Mouse (Mus musculus): ENCODE measurements around the gene Ercc8. TPM values are rescaled to one million over a fixed set of nuclear protein-coding genes. Genes with fewer than 3 reads are reported as not detected.

The Ercc8 gene
- total RNA-seq, 2 experiments from 2014 or later = 0.77 to 2.3 TPM

- ATAC-seq (replicated peaks; ENCODE audit: low FRiP score, poor library complexity, severe bottlenecking) = no peak
Measured at GRCm38 (mm10) chr13:108152650-108153372, 5.7 kb upstream of the Ercc8 start.

GRCm38 (mm10) chr13:108157156-108157555 is 1.4 kb upstream of the Ercc8 start:
- no peak for ATAC-seq (replicated peaks; ENCODE audit: low FRiP score, poor library complexity, severe bottlenecking)

GRCm38 (mm10) chr13:108157732-108158464 is 633 bp upstream of the Ercc8 start:
- peak; percentile 71 for ATAC-seq (replicated peaks; ENCODE audit: low FRiP score, poor library complexity, severe bottlenecking)

GRCm38 (mm10) chr13:108159241-108159575 is 677 bp downstream of the Ercc8 start:
- ATAC-seq (replicated peaks; ENCODE audit: low FRiP score, poor library complexity, severe bottlenecking) = no peak

DNA sequence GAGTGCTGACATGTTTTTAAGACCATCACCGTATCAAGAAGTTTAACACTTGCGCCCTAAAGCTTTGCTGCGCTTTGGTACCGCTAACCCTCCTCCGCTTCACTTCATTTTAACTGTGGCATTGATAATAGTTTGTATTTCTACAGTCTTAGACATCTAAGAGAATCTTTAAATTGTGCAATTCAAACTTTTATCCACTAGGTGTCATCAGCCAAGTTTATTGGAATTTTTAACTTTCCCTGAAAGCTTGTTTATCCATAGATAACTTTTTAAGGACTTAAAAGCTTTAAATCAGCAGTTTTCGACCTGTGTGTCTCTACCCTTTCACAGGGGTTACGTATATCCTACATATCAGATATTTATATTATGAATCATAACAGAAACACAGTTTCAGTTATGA is 1.4 kb downstream of the Ercc8 start:
- no peak for ATAC-seq (replicated peaks; ENCODE audit: low FRiP score, poor library complexity, severe bottlenecking)

GRCm38 (mm10) chr13:108163912-108164311 is 5.4 kb downstream of the Ercc8 start:
- no peak for ATAC-seq (replicated peaks; ENCODE audit: low FRiP score, poor library complexity, severe bottlenecking)

- ATAC-seq (replicated peaks; ENCODE audit: low FRiP score, poor library complexity, severe bottlenecking) = no peak
Measured at GRCm38 (mm10) chr13:108164621-108165020, 6.1 kb downstream of the Ercc8 start.

GRCm38 (mm10) chr13:108170002-108170401 is 11.5 kb downstream of the Ercc8 start:
- no peak for ATAC-seq (replicated peaks; ENCODE audit: low FRiP score, poor library complexity, severe bottlenecking)

DNA sequence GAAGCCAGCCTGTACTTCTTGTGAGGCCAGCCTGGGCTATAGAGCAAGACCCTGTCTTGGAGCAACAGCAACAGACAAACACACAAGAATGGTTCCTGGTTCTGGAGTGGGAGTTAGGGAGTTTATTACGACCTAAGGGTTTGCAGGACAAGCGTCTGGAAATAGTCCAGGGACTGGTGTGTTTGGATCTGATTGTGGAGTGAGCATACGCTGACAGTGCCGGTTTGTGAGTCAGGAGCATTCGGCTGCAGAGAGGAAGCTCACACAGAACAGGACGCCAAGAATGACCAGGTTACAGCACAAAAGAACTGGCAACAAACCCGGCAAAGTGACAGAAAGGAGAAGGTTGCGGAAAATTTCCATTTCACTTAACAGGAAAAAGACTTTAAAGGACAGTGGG is 12.0 kb downstream of the Ercc8 start:
- no peak for ATAC-seq (replicated peaks; ENCODE audit: low FRiP score, poor library complexity, severe bottlenecking)

DNA sequence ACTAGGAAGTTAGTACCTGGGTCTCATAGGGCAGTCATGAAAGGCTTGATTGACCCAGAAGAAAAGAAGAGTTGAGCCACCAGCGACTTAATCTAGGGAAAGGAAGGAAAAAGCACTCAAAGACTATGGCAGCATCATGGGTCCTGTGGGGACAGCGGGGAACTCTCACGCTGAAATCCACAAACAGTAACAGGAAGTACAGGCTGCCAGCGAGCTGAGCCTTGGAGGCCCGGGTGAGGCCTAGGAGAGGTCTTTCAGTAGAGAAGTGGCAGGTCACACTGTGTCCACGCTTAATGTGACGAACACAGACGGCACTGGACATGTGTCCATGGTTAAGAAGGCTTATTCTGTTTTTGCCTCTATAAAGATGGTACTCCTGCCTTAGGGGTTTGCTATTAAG is 21.1 kb downstream of the Ercc8 start:
- no peak for ATAC-seq (replicated peaks; ENCODE audit: low FRiP score, poor library complexity, severe bottlenecking)

DNA sequence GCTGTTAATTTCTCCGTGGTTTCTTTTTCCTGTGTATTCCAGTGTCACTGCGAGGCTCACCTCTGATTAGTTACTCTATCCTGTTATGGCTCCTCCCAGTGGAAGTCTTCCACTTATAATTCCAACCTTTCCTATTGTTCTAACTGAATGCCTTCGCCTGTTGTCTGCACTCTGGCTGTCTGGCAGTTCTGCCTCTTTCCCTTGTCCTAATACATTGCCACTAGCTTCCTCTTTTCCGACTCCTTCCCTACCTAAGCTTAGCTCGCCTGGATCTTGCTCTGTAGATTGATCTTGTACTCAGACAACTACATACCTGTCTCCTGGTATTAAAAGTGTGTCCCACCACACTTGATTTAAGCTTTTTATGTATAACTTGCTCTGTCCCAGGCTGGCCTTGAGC is 22.3 kb downstream of the Ercc8 start:
- no peak for ATAC-seq (replicated peaks; ENCODE audit: low FRiP score, poor library complexity, severe bottlenecking)

GRCm38 (mm10) chr13:108184743-108185255 is 26.3 kb downstream of the Ercc8 start:
- ATAC-seq (replicated peaks; ENCODE audit: low FRiP score, poor library complexity, severe bottlenecking) = no peak

DNA sequence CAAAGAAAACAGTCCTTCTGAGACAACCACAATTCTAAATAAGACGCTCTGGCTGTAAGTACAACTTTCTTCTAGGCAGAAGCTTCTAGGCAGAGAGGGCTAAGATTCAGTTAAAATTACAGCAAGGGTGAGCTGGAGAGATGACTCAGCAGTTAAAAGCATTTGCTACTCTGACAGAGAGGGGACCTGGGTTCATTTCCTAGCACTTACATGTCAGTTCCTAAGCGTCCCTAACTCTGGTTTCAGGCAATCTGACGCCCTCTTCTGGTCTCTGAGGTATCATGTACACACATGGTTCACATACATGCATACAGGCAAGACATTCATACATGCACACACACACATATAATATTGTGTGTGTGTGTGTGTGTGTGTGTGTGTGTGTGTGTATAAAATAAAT is 27.0 kb downstream of the Ercc8 start:
- no peak for ATAC-seq (replicated peaks; ENCODE audit: low FRiP score, poor library complexity, severe bottlenecking)

DNA sequence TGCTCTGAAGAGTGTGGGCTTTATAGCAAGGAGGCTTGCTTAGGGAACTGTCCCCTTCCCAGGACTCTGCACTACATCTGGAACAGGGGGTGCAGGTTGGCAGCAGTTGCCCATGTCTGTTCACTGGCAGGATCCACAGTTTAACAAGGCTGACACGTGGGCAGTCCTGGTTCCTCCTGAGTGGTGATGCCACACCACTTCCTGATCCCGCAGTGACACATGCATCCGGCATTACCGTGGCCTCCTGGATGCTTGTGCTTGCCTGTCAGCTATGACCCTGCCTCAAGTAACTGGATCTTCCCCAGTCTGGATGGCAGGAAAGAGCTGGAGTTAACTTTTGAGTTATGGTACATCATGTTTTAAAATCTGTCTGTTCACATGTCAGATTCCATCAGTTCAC is 29.5 kb downstream of the Ercc8 start:
- ATAC-seq (replicated peaks; ENCODE audit: low FRiP score, poor library complexity, severe bottlenecking) = no peak

GRCm38 (mm10) chr13:108191074-108191720 is 32.7 kb downstream of the Ercc8 start:
- no peak for ATAC-seq (replicated peaks; ENCODE audit: low FRiP score, poor library complexity, severe bottlenecking)

DNA sequence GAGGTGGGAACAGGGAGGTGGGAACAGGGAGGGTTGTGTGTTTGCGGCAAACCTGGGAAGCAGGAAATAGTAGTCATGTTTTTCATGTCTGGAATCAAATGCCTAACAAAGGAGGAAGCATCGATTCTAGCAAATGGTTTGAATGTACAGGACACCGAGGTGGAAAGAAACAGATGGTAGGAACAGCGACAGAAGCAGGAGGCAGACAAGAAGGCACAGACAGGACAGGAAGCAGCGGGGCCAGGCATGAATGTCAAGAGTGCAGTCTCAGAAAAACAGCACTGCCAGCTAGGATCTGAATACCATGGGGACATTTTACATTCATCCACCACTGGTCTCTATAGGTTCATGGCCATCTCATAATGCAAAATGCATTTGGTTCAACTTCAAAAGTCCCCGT is 36.9 kb downstream of the Ercc8 start:
- ATAC-seq (replicated peaks; ENCODE audit: low FRiP score, poor library complexity, severe bottlenecking) = no peak

DNA sequence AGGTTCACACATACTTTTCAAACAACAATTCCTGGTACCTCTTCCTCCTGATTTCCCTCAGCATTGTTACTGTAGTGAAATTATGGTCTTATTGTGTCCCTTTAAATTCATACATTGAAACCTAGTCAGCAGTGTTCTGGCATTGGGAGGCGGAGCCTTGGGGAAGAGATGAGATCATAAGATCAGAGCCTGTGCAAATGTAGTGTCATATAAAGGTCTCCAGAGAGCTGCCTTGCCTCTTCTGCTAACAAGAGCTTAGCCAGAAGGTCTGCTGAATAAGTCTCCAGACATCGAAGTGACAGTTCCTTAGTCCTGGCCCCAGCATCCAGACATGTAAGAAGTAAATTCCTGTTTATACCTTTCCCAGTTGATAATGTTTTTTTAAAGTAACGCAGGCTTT is 46.3 kb downstream of the Ercc8 start:
- ATAC-seq (replicated peaks; ENCODE audit: low FRiP score, poor library complexity, severe bottlenecking) = no peak

- ATAC-seq (replicated peaks; ENCODE audit: low FRiP score, poor library complexity, severe bottlenecking) = no peak
Measured at GRCm38 (mm10) chr13:108207447-108207846, 48.9 kb downstream of the Ercc8 start.

DNA sequence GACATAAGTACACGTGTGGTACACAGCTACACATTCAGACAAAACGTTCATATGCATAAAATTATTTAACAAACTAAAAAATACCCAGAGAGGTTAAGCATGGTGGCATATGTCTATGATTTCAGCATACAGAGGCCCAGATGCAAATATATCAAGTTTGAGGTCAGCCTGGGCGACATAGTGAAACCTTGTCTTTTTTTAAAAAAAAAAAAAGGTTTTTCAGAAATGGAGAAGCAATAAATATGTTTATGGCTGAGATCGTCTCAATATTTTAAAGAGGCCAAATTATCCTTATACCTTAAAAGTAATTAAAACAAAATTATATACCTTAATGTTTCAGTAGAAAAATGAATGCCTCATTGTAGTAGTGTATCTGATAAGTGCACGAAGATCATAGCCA is 49.6 kb downstream of the Ercc8 start:
- no peak for ATAC-seq (replicated peaks; ENCODE audit: low FRiP score, poor library complexity, severe bottlenecking)

GRCm38 (mm10) chr13:108210960-108211359 is 52.4 kb downstream of the Ercc8 start:
- ATAC-seq (replicated peaks; ENCODE audit: low FRiP score, poor library complexity, severe bottlenecking) = no peak
